Mouse (Mus musculus): ENCODE measurements at regions not wholly inside any gene's neighbourhood (a gene's known extent, or its start where the extent isn't known, plus 50 kb on each side); places are given as distances from the start of the nearest gene placed in this dataset.

GRCm38 (mm10) chr10:117439206-117440110 lies 59.6 kb upstream of the Cpsf6 start:
- TF ChIP-seq POLR2A (IDR thresholded peaks at IDR 0.05; ENCODE audit: low read depth, low read length), result no peak
- no peak for TF ChIP-seq CTCF (IDR thresholded peaks at IDR 0.05; ENCODE audit: borderline replicate concordance, insufficient read depth, low read length)
